Mouse (Mus musculus) left cerebral cortex, adult 9 months (tissue): ENCODE results near the gene Mboat1.

Experiments used
- DNase-seq, 2 experiments: peaks; one replicate each; pipeline ENCODE4 v3.0.0; 2022; ENCODE audit warnings: low spot score in 2 of 2

The Mboat1 gene

DNA sequence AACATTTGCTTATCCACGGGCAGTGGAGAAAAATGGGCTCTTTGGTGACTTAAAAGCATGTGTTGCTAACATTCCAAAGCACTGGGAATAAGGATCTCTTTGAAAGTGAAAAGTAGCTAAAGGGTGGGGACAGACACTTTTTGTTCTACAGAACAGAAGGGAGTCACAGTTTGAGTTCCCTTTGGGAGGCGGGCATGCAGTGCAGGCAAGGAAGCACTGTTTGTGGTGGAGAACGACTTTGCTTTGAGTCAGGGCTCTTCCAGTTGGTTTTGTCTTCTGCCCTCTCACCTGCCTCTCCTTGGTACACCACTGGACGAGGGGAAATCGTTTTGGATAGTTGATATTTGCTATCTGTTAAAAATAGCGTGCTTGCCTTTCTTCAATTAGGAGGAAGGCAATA, 49.7 kb downstream of the Mboat1 start:
- DNase-seq = no peak

DNA sequence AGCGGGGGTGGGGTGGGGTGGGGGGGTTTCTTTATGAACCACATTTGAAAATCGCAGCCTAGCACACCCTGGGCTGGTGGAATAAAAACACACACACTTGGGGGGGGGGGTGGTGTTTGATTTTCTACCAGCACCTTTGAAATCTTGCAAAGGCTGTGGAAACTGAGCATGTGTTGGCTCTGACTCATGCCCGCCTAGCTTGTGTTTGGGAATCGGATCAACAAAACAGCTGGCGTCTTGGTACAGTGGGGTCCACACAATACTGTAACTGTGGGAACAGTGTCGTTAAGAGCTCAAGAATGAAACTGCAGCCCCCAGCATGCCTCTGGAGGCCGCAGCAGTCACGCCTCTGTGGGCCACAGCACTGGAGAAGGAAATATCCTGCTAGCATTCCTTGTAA, 50.2 kb downstream of the Mboat1 start:
- peak; percentile 35 to 54 for DNase-seq

DNA sequence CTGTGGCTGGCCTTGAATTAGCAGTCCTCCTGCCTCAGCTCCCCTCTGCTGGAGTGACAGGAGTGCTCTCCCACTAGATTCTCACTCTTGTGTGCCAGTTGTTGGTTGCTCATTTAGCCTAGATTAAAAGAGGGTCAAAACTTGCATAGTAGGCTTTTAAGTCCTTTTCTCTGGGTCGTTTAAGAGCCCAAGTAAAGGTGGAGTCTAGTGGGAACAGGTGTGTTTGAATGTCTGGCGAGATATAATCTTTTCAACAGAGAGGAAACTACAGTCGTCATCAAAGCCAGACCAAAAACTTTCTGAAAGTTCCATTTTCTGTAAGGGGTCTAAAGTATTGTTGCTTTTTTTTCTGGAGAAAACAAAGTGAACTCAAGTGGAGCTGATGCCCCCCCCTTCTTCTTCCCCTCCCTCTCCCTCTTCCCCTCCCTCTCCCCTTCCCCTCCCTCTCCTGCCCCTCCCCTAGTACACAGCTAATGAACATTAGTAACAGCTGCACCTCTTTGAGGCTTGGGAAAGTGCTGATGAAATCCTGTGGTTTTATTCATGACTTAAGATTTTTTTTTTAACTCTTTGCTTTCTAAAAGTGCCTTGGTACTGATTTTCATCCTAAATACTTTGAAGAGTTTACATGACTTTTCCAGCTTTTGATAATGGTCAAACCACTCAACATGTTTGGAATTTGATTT, 55.9 kb downstream of the Mboat1 start:
- no peak for DNase-seq

DNA sequence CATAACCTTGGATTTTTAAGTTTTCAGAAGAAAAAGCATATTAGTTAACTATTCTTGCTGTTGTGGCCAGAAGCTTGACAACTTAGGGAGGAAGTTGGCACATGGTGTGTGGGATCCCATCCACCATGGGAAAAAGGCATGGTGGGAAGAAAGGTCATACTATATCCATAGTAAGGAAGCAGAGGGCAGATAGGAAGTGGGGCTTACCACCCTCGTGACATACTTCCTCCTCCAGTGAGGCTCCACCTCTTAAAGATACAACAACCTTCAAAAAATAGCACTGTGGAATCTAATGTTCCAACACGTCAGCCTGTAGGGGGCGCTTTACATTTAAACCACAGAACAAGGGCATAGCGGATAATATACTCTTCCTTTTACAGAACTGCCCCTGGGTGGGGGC, 57.1 kb downstream of the Mboat1 start:
- DNase-seq = no peak

DNA sequence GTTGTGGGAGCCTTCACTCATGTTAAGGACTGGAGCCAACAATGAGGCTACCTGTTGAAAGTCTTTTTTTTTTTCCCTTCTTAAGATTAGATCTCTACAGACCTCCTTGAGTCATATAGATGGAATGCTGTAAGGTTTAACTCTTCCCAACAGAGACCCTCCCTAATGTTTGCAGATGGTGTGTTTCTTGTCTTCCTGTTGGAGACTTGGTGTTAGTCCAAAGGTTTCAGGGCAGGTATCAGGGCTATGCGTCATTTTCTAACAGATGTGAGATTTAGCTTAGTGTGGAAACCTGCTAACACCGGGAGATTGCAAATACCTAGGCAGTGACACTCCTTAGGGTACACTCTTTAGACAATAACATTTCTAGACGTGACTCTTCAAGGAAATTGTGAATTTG, 58.5 kb downstream of the Mboat1 start:
- no peak for DNase-seq

DNA sequence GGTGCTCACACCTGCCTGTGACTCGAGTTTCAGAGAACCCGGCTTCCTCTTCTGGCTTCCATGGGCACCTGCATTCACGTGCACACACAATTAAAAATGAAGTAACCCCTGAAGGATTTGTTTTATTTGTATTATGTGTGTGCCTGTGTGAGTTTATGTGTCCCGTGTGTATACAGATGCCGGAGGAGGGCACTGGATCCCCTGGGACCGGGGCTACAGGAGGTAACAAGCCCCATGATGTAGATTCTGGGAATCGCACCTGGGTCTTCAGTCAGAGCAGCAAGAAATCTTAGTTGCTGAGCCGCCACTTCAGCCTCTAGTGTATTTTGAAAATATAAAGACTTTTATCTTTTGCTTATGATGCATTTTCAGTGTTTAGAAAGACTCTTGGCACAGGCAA, 60.4 kb downstream of the Mboat1 start:
- DNase-seq = no peak

DNA sequence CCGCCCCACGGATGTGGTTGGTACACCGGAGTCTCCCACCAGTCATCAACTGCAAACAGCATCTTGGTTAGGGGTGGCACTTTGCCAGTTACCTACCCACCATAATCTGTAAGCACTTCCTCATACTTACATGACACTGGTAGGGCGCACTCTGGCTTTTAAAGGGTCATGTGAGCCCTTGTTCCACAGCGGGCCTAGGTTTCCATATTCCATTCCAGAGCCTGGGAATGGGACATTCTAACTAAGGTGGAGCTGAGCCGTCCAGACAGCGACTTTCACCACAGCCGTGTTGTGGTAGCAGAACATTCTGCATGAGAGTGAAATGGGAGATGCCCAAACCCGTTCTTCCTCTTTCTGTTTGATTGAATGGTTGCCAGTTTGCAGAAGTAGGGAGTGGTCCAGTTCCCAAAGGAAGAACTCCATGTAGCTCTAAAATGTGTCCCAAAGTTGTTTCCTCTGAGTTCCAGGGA, 61.8 kb downstream of the Mboat1 start:
- DNase-seq = no peak

DNA sequence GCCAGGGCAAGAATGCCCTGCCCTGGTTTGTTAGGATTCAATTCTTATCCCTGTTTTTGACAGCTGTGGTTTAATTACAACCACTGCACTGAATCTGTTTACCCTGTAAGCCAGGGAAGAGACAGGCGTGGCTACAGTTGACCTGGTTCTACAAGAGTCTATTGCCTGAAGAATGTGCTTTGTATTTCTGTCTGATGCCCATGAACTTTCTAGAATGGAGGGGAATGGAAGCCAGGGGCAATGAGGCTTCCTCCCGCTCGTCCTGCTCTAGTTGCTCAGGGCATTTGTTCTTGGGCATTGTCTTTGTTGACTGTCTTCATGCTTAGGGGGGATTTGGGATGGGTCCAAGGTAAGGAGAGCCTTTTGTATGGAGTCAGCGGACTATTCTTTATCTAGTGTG, 63.5 kb downstream of the Mboat1 start:
- no peak for DNase-seq

DNA sequence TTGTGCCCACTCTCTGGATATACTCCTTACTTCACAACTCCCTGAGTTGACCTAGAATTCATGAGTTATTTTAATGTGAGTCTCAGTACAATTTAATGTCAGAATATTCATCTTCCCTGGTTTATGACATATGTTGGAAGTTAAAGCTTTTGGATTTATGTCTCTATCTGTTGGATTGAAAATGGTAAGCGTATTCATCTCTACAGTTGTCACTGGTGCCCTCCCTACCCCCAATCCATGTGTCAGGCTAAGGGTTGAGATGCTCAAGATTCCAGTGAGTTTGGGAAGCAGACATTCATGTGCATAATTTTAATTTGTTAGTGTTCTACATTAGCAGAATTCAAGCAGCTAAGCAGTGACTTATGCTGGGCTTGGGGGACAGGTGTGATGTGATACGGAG, 64.4 kb downstream of the Mboat1 start:
- no peak for DNase-seq

DNA sequence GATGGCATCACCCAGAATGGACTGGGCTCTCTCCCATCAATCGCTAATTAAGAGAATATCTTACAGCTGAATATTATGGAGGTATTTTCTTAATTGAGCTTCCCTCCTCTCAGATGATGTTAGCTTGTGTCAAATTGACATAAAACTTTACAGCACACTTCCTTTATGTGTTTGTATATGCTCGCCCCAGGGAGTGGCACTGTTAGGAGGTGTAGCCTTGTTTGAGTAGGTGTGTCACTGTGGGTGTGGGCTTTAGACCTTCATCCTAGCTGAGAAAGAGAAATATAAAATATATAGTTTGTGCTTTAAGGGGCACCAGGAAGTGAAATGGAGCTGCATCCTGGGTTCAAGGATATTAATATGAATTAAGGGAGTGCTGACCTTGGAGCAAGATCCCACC, 66.7 kb downstream of the Mboat1 start:
- DNase-seq = no peak

DNA sequence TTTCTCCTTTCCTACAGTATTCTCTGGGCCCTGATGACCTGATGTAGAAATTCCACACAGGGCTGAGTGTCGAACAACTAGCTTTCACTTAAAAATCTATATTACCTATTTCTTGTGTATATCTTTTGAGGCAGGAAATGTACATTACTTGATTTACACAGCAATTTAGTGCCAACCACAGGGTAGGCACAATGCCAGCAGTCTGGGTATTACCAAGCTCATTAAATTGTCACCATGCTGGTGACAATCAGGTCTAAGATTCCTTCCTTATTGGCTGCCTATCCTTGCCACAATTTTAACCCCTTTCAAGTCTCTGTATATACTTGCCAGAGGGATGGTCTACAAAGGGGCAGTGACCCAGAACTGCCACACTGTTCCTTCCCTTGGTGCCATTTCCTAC, 71.9 kb downstream of the Mboat1 start:
- no peak for DNase-seq

DNA sequence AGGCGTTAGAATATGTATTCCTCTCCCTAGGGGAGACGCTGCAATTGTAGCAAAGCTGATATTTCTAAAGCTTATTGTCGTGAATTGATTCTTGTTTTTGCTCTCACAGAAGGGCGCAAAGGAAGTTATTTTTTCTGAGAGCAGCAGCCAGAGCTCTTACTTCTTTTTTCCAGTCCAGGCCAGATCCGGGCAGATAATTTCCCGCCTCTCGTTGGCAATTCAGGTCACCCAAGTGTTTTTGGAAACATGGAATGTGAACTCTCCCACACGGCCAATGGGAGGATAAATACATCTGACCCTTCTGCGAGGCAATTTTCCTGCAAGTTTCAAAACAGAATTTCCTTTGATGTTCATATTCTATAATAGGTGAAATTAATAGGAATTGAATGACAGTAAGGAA, 77.0 kb downstream of the Mboat1 start:
- DNase-seq = no peak

DNA sequence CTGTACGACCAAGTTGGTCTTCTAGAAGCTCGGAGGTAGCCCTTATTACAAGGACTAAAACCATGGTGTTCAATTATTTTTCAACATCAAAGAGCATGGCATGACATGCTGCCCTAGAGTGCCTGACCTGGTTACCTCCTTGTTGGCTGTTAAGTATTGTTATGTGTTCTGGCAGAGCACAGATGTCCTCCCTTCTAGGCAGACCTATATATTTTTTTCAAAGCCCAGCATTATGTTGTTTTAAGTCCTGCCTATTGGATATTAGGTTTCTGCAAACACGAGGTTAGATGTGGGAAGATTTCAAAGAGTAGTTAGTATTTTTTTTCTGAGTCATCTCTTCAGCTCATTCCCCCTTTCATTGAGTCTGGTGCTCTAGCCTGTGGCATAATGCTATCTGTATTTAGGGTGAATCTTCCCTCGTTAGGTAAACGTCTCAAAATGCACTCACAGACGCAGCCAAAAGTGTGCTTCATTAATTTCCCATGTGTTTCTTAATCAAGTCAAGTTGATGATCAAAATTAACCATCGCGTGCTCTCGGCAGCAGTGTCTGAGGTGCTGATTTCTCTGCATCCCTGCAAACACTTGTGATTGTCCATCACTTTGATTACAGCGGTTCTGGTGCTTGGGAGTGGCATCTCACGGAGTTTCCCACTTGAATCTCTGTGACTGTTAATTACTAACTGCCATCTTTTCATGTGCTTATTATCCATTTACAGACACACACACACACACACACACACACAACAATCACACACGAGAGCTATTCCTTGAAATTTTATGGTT, 81.5 kb downstream of the Mboat1 start:
- DNase-seq = no peak

DNA sequence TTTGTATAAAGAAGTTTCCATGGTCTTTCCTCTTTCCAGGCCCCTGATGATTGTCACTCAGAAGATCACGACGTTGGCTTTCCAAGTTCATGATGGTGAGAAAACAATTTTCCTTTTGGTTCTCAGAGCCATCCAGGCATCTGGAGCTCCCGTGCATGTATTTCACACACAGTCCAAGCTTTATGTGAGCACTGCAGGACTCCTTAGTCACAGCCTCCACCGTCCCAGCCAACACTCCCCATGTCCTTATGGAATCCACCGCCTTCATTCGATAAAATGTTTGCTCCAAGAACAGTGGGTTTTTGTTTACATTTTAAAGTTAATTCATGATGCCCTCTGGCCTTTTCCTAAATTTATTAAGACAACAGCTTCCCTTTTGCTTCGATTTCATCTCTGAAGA, 83.3 kb downstream of the Mboat1 start:
- no peak for DNase-seq

DNA sequence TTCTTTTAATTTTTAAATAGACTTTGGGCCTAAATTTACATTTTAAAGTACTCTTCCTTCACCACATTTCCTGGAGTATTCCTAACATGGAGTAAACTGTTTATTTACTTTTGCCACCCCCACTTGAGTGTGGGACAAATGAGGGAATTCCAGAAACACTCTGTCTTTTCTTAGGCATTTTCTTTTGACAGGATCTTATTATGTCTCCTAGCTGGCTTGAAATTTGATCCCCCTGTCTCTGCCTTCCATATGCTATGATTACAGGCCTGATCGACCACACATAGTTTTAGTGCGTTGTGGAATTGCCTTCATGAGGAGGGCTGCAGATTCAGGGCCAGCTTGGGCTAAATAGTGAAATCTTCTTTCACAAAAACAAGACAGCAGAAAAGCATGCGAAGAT, 85.0 kb downstream of the Mboat1 start:
- DNase-seq = no peak

DNA sequence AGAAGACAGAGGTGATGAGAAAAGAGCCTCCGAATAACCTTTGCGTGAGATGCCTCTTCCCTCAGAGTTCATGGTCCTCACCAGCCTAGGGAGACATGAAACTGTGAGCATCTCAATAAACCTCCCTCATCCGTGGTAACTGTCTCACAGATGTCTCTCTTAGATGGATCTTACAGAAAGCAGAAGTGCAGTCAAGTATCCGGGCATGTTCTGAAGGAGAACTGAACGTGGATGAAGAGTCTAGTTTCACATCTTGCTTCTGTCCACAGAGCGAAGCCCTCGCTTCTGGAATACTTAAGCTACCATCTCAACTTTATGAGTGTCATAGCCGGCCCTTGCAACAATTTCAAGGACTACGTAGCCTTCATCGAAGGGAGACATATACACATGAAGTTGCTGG, 87.8 kb downstream of the Mboat1 start:
- DNase-seq = no peak

DNA sequence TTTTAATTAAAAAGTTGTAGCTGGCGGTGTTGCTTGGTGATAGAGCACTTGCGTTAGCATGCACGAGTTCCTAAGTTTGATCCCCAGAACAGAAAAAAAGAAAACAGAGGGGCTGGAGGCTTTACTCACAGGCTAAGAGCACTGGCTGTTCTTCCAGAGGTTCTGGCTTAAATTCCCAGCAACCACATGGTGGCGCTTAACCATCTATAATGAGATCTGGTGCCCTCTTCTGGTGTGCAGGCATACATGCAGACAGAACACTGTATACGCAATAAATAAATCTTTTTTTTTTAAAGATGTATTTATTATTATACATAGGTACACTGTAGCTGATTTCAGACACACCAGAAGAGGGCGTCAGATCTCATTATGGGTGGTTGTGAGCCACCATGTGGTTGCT, 88.4 kb downstream of the Mboat1 start:
- no peak for DNase-seq

DNA sequence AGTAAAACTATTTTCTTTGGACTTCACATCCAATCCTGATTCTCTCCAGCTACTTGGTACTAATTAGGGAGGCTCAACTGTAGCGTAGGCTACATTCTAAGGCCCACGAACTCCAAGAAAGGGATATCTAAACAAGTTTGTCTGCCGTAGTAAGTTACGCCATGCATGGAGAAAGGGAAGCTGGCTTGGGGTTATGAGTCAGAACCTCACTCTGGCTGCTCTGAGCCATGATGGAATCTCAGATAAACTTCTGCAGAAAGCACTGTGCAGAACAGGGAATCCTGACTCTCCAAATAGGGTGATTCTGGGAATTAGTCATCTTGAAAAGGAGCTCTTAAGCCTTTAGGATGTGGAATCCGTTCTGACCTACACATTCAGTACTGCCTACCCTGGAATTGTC, 92.5 kb downstream of the Mboat1 start:
- no peak for DNase-seq

DNA sequence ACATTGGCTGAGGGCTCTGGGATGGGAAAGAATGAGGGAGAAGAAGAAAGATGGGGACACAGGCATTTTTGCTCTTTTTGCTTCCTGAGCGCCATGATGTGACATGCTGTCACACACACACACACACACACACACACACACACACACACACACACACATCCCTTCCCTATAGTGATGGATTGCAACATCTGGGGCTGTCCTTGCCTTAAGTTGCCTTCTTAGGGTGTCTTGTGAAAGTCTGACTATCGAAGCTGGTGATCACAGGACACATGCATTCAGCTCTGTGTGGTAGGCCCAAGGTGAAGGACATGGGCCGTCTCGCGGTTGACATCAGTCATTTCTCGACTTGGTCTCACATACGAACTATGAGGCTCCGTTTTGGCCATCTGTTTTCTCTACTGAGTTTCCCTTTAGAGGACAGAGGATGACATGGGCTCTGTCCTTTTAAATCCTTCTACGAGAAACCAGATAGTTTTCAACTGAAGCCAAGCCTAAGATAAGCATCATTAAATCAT, 93.4 kb downstream of the Mboat1 start:
- DNase-seq = no peak

DNA sequence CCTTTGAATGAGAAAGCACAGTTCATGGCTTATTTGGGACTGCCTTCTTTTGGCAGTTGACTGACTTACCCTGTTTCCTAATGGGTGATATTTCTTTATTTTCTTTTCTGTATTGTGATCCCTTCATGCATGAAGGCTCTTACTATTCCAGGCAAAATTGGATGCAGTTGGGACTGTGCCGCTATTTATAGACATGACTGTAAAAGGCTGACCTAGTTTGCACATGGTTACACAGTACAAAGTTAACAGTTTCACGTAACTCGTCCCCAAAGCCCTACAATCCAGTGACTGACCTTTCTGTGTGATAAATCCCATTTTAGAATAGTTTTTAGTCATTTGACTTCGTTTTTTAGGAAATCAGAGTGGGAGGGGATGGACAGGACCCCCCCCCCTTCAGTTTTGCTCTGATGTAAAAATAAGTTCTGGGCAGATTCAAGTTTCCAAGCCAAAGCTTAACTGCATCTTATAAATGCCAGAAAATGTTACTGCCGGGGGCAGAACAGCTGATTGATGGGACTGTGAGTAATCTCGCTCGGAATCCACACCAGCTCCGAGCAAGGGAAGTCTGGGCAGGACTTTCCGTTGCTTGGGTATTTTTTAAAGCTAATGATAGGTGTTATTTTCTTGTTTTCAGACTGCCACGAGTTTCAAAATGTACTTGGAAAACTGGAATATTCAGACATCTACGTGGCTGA, 98.9 kb downstream of the Mboat1 start:
- DNase-seq = no peak

DNA sequence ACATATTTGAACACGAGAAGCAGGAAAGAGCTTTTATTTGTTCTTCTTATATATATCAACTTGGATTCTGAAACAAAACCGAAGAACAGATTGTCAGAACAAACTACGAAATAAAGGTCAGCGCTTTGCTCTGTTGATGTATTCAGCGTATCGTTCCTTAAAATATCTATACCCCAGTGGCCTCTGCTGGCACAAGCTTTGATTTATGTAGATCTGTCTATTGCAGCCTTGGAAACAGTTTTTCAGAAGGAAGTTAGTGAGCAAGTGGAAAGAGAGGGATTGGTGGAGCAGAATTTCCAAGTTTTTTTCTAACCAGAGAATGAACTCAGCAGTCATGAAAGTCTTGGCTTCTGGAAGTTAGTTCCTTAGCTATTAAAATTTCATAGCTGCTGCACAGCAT, 103.1 kb downstream of the Mboat1 start:
- DNase-seq = no peak

DNA sequence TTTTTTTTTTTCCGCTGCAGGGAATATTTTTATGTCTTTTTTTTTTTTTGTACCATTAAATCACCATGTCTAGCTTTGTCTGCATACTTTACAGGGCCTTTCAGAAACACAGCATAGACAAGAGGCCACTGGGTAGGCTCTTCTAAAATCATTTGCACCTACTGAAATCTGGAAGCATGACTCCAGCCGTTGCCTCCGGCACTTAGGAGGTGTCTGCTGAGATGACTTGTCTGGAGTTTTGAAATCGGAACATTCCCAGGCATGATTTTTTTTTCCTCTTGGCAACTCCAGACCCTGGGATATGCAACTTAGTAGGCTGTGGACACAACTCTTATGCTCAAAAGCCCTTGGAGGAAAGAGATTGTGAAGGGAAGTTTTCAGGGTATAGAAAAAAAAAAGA, 109.3 kb downstream of the Mboat1 start:
- DNase-seq = no peak
